Mouse (Mus musculus) CH12.LX (cell line): ENCODE results near the gene Fam83c. TPM values are rescaled to one million over a fixed set of nuclear protein-coding genes. Genes with fewer than 3 reads are reported as not detected.

ENCODE experiments used
- DNase-seq: peaks from one replicate; pipeline ENCODE4 v3.0.0-alpha.2; 2013; ENCODE audit errors: extremely low read depth
- H3K27ac ChIP-seq: 2 replicates; pipeline ENCODE4 v1.5.1; 2012; ENCODE audit warnings: low read depth, mild to moderate bottlenecking, control low read depth, moderate library complexity; ENCODE audit not compliant: insufficient read depth
- H3K27me3 ChIP-seq: replicated peaks from 2 replicates; pipeline ENCODE3; 2012; ENCODE audit warnings: inconsistent platforms
- H3K36me3 ChIP-seq, 2 experiments: replicated peaks in 1 of 2; 2 replicates each; pipeline versions ENCODE3 to v1.6.1; 2012; ENCODE audit warnings: inconsistent platforms in 1 of 2, low read length in 1 of 2, mild to moderate bottlenecking in 1 of 2, mixed read lengths in 1 of 2, moderate library complexity in 1 of 2; ENCODE audit not compliant: control insufficient read depth in 1 of 2, insufficient read depth in 1 of 2
- H3K4me1 ChIP-seq, 2 experiments: 2 replicates each; pipeline ENCODE4 v1.6.1; 2012; ENCODE audit warnings: inconsistent platforms in 1 of 2, moderate library complexity in 1 of 2; ENCODE audit not compliant: insufficient read depth in 2 of 2, control insufficient read depth in 1 of 2
- H3K4me2 ChIP-seq: 2 replicates; pipeline ENCODE4 v1.6.1; 2012; ENCODE audit warnings: low read depth, mild to moderate bottlenecking, control low read depth; ENCODE audit not compliant: poor library complexity, insufficient read depth, severe bottlenecking
- H3K4me3 ChIP-seq, 3 experiments: fragments of 150-350 bp in 1 of 3; sonication (generic) in 1 of 3; replicated peaks in 1 of 3; 2 replicates each; pipeline versions ENCODE3 to v1.5.1; 2011 to 2012; ENCODE audit warnings: low read depth in 2 of 3, low read length in 2 of 3, mild to moderate bottlenecking in 2 of 3, moderate library complexity in 2 of 3, control low read depth in 1 of 3, improper control_type of control experiment in 1 of 3, inconsistent platforms in 1 of 3, mixed read lengths in 1 of 3; ENCODE audit not compliant: poor library complexity in 1 of 3
- H3K79me2 ChIP-seq: replicated peaks from 2 replicates; pipeline ENCODE4 v1.6.1; 2012; ENCODE audit warnings: mild to moderate bottlenecking, moderate library complexity; ENCODE audit not compliant: control insufficient read depth, poor library complexity, insufficient read depth, severe bottlenecking; ENCODE audit errors: extremely low read depth
- H3K9ac ChIP-seq: 2 replicates; pipeline ENCODE4 v1.6.1; 2012; ENCODE audit warnings: low read depth, mild to moderate bottlenecking, control low read depth, moderate library complexity; ENCODE audit not compliant: insufficient read depth
- H3K9me3 ChIP-seq: replicated peaks from 2 replicates; pipeline ENCODE3; 2012; ENCODE audit warnings: low read length, inconsistent platforms, mixed read lengths
- BHLHE40 ChIP-seq: IDR thresholded peaks from 2 replicates; pipeline ENCODE4 v1.6.1; 2011; ENCODE audit warnings: mild to moderate bottlenecking, low read depth, low read length, improper control_type of control experiment
- CHD1 ChIP-seq: IDR thresholded peaks from 2 replicates; pipeline ENCODE4 v1.6.1; 2012; ENCODE audit warnings: low read depth, low read length, improper control_type of control experiment, inconsistent platforms
- CHD2 ChIP-seq: IDR thresholded peaks from 2 replicates; pipeline ENCODE4 v1.6.1; 2011; ENCODE audit warnings: low read length, improper control_type of control experiment
- CTCF ChIP-seq, 2 experiments: IDR thresholded peaks in 1 of 2; conservative IDR thresholded peaks in 1 of 2; 2 replicates each; pipeline ENCODE4 v1.5.1; 2011 to 2012; ENCODE audit warnings: low read depth in 2 of 2, low read length in 2 of 2, improper control_type of control experiment in 1 of 2, inconsistent platforms in 1 of 2, mild to moderate bottlenecking in 1 of 2, moderate library complexity in 1 of 2
- EP300 ChIP-seq: IDR thresholded peaks from 2 replicates; pipeline ENCODE4 v1.6.1; 2011; ENCODE audit warnings: low read length, improper control_type of control experiment
- ETS1 ChIP-seq: conservative IDR thresholded peaks from 2 replicates; pipeline ENCODE4 v1.6.1; 2012; ENCODE audit warnings: low read depth, mild to moderate bottlenecking, inconsistent platforms, low read length, improper control_type of control experiment, moderate library complexity
- GABPA ChIP-seq: IDR thresholded peaks from 2 replicates; pipeline ENCODE4 v1.6.1; 2012; ENCODE audit warnings: low read depth, low read length, improper control_type of control experiment, inconsistent platforms; ENCODE audit not compliant: insufficient replicate concordance
- HCFC1 ChIP-seq: IDR thresholded peaks from 2 replicates; pipeline ENCODE4 v1.6.1; 2012; ENCODE audit warnings: low read depth, mild to moderate bottlenecking, inconsistent platforms, low read length, improper control_type of control experiment
- IRF4 ChIP-seq: IDR thresholded peaks from 2 replicates; pipeline ENCODE4 v1.6.1; 2014; ENCODE audit warnings: low read depth, mild to moderate bottlenecking, inconsistent platforms, low read length, improper control_type of control experiment
- KAT2A ChIP-seq: IDR thresholded peaks from 2 replicates; pipeline ENCODE4 v1.6.1; 2012; ENCODE audit warnings: low read length, improper control_type of control experiment, inconsistent platforms; ENCODE audit not compliant: insufficient replicate concordance
- MEF2A ChIP-seq: IDR thresholded peaks from 2 replicates; pipeline ENCODE4 v1.6.1; 2014; ENCODE audit warnings: low read depth, mild to moderate bottlenecking, inconsistent platforms, low read length, improper control_type of control experiment, borderline replicate concordance
- MXI1 ChIP-seq: IDR thresholded peaks from 2 replicates; pipeline ENCODE4 v1.6.1; 2011; ENCODE audit warnings: mild to moderate bottlenecking, low read depth, low read length, improper control_type of control experiment
- MYC ChIP-seq: IDR thresholded peaks from 2 replicates; pipeline ENCODE4 v1.6.1; 2011; ENCODE audit warnings: low read depth, mild to moderate bottlenecking, improper control_type of control experiment, low read length
- POLR2A ChIP-seq: IDR thresholded peaks from 2 replicates; pipeline ENCODE4 v1.6.1; 2011; ENCODE audit warnings: low read depth, mild to moderate bottlenecking, improper control_type of control experiment, low read length
- RCOR1 ChIP-seq: conservative IDR thresholded peaks from 2 replicates; pipeline ENCODE4 v1.6.1; 2012; ENCODE audit warnings: low read depth, mild to moderate bottlenecking, inconsistent platforms, low read length, improper control_type of control experiment
- SIN3A ChIP-seq: IDR thresholded peaks from 2 replicates; pipeline ENCODE4 v1.6.1; 2012; ENCODE audit warnings: low read length, improper control_type of control experiment, inconsistent platforms
- SMC3 ChIP-seq: IDR thresholded peaks from 2 replicates; pipeline ENCODE4 v1.6.1; 2011; ENCODE audit warnings: low read depth, low read length, improper control_type of control experiment
- TBP ChIP-seq: conservative IDR thresholded peaks from 2 replicates; pipeline ENCODE4 v1.6.1; 2011; ENCODE audit warnings: low read depth, low read length, improper control_type of control experiment
- ZKSCAN1 ChIP-seq: IDR thresholded peaks from 2 replicates; pipeline ENCODE4 v1.6.1; 2012; ENCODE audit warnings: low read depth, inconsistent platforms, low read length, improper control_type of control experiment, borderline replicate concordance
- ZMIZ1 ChIP-seq: IDR thresholded peaks from 2 replicates; pipeline ENCODE4 v1.6.1; 2012; ENCODE audit warnings: low read depth, mild to moderate bottlenecking, inconsistent platforms, low read length, improper control_type of control experiment
- dilution Hi-C: fragments of 300-500 bp; cut with MboI; formaldehyde crosslinking; loops from 2 replicates; pipeline ENCODE4 v1.14.3; 2020; ENCODE audit warnings: low sequenced_read_pairs; ENCODE audit not compliant: extremely low pct_unique_long_range_greater_than_20kb, extremely low pct_ligation_motif_present
- in situ Hi-C: fragments of 300-500 bp; cut with MboI; formaldehyde crosslinking; loops from 3 replicates; pipeline ENCODE4 v1.14.3; 2019; ENCODE audit warnings: low sequenced_read_pairs, low pct_ligation_motif_present, low pct_unique_long_range_greater_than_20kb, mixed read lengths
- polyA plus RNA-seq: library from polyadenylated mRNA; unstranded; fragments of >175 nt; gene quantifications from 2 replicates; pipeline ENCODE4 v1.2.1, GENCODE M21; 2012; ENCODE audit warnings: low read depth; ENCODE audit not compliant: insufficient read length
- total RNA-seq, 2 experiments: library from RNA; depleted of rRNA; stranded (reverse); fragments of 300-350 nt in 1 of 2; fragments of >200 nt in 1 of 2; gene quantifications; 2 replicates each; pipeline ENCODE4 v1.2.3; 2012 to 2014

Gene Fam83c
- total and polyA plus RNA-seq, 3 experiments: 0.04 to 0.09 TPM; not detected in 1

GRCm38 (mm10) chr2:155862573-155863300 is 28.1 kb upstream of the Fam83c start:
- H3K79me2 ChIP-seq: no peaks in the 10 kb centered on the region; the same call in 1 of the 2 replicates
- H3K27me3 ChIP-seq: no peaks in the 10 kb centered on the region
- no peak overlapping the region for H3K4me3 ChIP-seq
- no peak for TF ChIP-seq MEF2A
- no peak for TF ChIP-seq SIN3A
- no peak for TF ChIP-seq ETS1
- TF ChIP-seq GABPA: no peak
- no peak for TF ChIP-seq ZKSCAN1
- no peak for TF ChIP-seq EP300
- no peak for TF ChIP-seq MYC
- no peak for TF ChIP-seq MXI1
- TF ChIP-seq SMC3: no peak
- TF ChIP-seq RCOR1: no peak
- no peak for TF ChIP-seq HCFC1
- no peak for TF ChIP-seq ZMIZ1
- in situ Hi-C loops: no loop called here
- no peak for DNase-seq
- dilution Hi-C loops: no loop called here
- H3K36me3 ChIP-seq: peaks cover 4 to 80% of the 10 kb centered on the region in 2 experiments
- no peak overlapping the region for H3K9ac ChIP-seq
- H3K4me1 ChIP-seq: peaks cover 0 to 11% of the 10 kb centered on the region in 2 experiments; a peak in 1 of 4 replicates
- H3K27ac ChIP-seq: no peak overlapping the region
- H3K4me2 ChIP-seq: no peak overlapping the region
- no peaks in the 10 kb centered on the region for H3K9me3 ChIP-seq

- H3K9me3 ChIP-seq: no peaks in the 10 kb centered on the region
- H3K36me3 ChIP-seq: peaks cover 9 to 79% of the 10 kb centered on the region in 2 experiments
- in situ Hi-C loops (no loop called here), dilution Hi-C loops (no loop called here)
- H3K9ac ChIP-seq: no peak overlapping the region
- no peaks in the 10 kb centered on the region; the same call in 1 of the 2 replicates for H3K79me2 ChIP-seq
- no peak overlapping the region for H3K27ac ChIP-seq
- H3K4me1 ChIP-seq: no peaks in the 10 kb centered on the region
- no peak for DNase-seq
- H3K4me3 ChIP-seq: no peak overlapping the region
- no peak for TF ChIP-seq MXI1
- no peak for TF ChIP-seq ZMIZ1
- TF ChIP-seq, all 38 proteins: peak for 0
- no peak overlapping the region for H3K4me2 ChIP-seq
- H3K27me3 ChIP-seq: no peaks in the 10 kb centered on the region
Observed at GRCm38 (mm10) chr2:155861581-155861980, 26.9 kb upstream of the Fam83c start.

- peaks cover 9 to 83% of the 10 kb centered on the region in 2 experiments for H3K36me3 ChIP-seq
- no peaks in the 10 kb centered on the region for H3K9me3 ChIP-seq
- H3K4me1 ChIP-seq: no peaks in the 10 kb centered on the region
- H3K9ac ChIP-seq: no peak overlapping the region
- DNase-seq: no peak
- dilution Hi-C loops (no loop called here), in situ Hi-C loops (no loop called here)
- no peaks in the 10 kb centered on the region for H3K79me2 ChIP-seq
- no peak overlapping the region for H3K4me3 ChIP-seq
- no peak overlapping the region for H3K4me2 ChIP-seq
- no peak overlapping the region for H3K27ac ChIP-seq
- TF ChIP-seq BHLHE40: no peak
- TF ChIP-seq MYC: no peak
- no peak for TF ChIP-seq TBP
- no peak for TF ChIP-seq KAT2A
- TF ChIP-seq CHD1: no peak
- TF ChIP-seq EP300: no peak
- no peak for TF ChIP-seq CHD2
- no peak for TF ChIP-seq CTCF (conservative IDR thresholded peaks at IDR 0.05 in 1 of 2, IDR thresholded peaks at IDR 0.05 in 1 of 2; ENCODE audit: low read depth in 2 of 2, low read length in 2 of 2)
- no peak for TF ChIP-seq IRF4
- no peak for TF ChIP-seq POLR2A
- no peaks in the 10 kb centered on the region for H3K27me3 ChIP-seq
Observed at GRCm38 (mm10) chr2:155860102-155860501, 25.4 kb upstream of the Fam83c start.
